Mouse (Mus musculus) kidney, embryonic 15.5 days (tissue): Measurements from ENCODE around the gene Arl15. TPM values are rescaled to one million over a fixed set of nuclear protein-coding genes. Genes with fewer than 3 reads are reported as not detected.
"Not testable (repeated sequence)": the region's sequence is repeated elsewhere in the genome, so short reads cannot be mapped to it uniquely, and the experiment has no call there.

Experiments used
- ATAC-seq: fragments of 200-750 bp; cut with Nextera tagmentation; replicated peaks from 2 replicates; pipeline ENCODE4 v1.8.0; 2017; ENCODE audit warnings: moderate TSS enrichment; ENCODE audit not compliant: low FRiP score
- H3K27ac ChIP-seq: fragments of 300-500 bp; sonication (generic); 2 replicates; pipeline ENCODE4 v1.5.1; 2015; ENCODE audit warnings: mild to moderate bottlenecking, inconsistent platforms
- H3K27me3 ChIP-seq: fragments of 300-500 bp; sonication (generic); 2 replicates; pipeline ENCODE4 v1.6.1; 2015; ENCODE audit warnings: inconsistent platforms
- H3K36me3 ChIP-seq: fragments of 300-500 bp; sonication (generic); 2 replicates; pipeline ENCODE4 v1.6.1; 2015; ENCODE audit warnings: inconsistent platforms
- H3K4me1 ChIP-seq: fragments of 300-500 bp; sonication (generic); 2 replicates; pipeline ENCODE4 v1.6.1; 2015; ENCODE audit warnings: inconsistent platforms
- H3K4me2 ChIP-seq: fragments of 300-500 bp; sonication (generic); 2 replicates; pipeline ENCODE4 v1.6.1; 2015; ENCODE audit warnings: moderate library complexity, mild to moderate bottlenecking, inconsistent platforms
- H3K4me3 ChIP-seq: fragments of 300-500 bp; sonication (generic); replicated peaks from 2 replicates; pipeline ENCODE4 v1.5.1; 2015; ENCODE audit warnings: mild to moderate bottlenecking, inconsistent platforms
- H3K9ac ChIP-seq: fragments of 300-500 bp; sonication (generic); 2 replicates; pipeline ENCODE4 v1.6.1; 2015; ENCODE audit warnings: mild to moderate bottlenecking, inconsistent platforms
- H3K9me3 ChIP-seq: fragments of 300-500 bp; sonication (generic); replicated peaks from 2 replicates; pipeline ENCODE4 v1.6.1; 2016; ENCODE audit warnings: inconsistent platforms
- WGBS: fragments of 180-500 bp; shearing (Covaris S2); methylation state at CpG from one replicate; pipeline ENCODE4 v1.1.7; 2015; ENCODE audit warnings: mixed read lengths; 5-methylcytosine and 5-hydroxymethylcytosine counted together
- polyA plus RNA-seq: library from polyadenylated mRNA; unstranded; fragments of >200 nt; fragmentation: Nextera tagmentation; extraction: Ambion mirVana; gene quantifications from 2 replicates; pipeline ENCODE4 v1.2.1, GENCODE M21; 2015

Gene Arl15
- polyA plus RNA-seq, 1 experiment from 2014 or later: 14.1 TPM

DNA sequence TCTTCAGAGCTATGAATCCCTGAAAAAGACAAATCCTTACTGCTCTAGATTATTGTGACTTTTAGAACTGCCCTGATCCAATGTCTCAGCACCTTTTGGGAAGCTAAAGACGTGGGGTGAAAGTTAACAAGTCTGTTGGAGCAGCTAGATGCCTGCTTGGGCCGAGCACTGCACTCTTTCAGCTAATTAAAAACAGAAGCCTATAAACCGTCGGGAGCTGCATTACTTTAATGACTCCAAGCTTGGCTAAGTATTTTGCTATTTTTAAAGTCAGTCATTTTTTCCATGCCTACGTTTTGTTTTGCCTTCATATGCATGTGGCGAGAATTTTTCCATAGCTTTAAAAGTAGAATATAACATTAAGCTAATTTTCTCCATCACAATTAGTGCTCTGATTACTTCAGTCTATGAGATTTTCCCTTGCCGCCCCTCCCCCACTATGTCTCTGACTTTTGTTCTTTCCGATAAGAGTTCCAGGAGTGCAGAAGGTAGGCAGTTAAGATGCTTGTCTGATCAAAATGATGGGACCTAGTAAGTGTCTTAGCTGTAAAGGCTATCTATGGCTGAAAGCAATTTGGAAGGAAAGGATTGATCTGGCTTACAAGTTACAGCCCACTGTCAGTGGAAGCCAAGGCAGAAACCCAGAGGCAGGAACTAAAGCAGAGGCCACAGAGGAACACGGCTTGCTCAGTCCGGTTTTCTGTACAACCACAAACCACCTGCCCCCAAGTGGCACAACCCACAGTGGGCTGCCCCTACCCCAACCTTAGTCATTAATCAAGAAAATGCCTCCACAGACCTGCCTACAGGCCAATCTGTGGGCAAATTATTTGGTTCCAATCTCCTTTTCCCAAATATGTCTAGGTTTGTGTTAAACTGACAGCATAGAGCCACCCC is 18.8 kb upstream of the Arl15 start:
- Histone ChIP-seq H3K27ac (no peak overlapping the region), H3K36me3 (no peaks in the 10 kb centered on the region), H3K4me2 (no peak overlapping the region), H3K9me3 (no peaks in the 10 kb centered on the region), H3K4me1 (no peaks in the 10 kb centered on the region), H3K27me3 (no peaks in the 10 kb centered on the region), H3K9ac (no peak overlapping the region), H3K4me3 (no peak overlapping the region)
- no peak for ATAC-seq
- WGBS: 69% methylated on average over 10 of the region's 10 CpGs

- no peak overlapping the region for H3K4me2 ChIP-seq
- no peak overlapping the region for H3K27ac ChIP-seq
- no peaks in the 10 kb centered on the region for H3K9me3 ChIP-seq
- H3K27me3 ChIP-seq: no peaks in the 10 kb centered on the region
- H3K4me3 ChIP-seq: no peak overlapping the region
- ATAC-seq: no peak
- WGBS: 77% methylated on average over 5 of the region's 5 CpGs
- H3K9ac ChIP-seq: no peak overlapping the region
- no peaks in the 10 kb centered on the region for H3K4me1 ChIP-seq
- no peaks in the 10 kb centered on the region for H3K36me3 ChIP-seq
Observed at GRCm38 (mm10) chr13:113785803-113786202, 8.5 kb upstream of the Arl15 start.

DNA sequence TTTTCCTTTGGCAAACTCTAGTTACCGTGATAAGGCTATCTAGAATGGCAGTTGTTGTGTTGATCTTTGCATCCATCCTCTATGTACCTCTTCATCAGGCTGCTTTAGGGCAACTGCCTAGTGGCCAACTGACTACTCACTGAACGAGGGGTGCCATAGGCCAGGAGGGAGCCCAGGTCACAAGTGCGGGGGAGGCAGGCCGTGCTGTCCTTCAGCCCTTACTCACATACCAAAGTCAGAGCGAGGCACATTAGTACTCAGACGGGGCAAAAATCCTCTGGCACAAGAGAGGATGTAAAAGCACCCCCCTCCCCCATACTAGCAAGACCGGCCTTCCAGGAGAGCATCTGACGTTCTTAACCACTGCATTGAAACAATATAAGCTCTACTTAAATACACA is 7.2 kb upstream of the Arl15 start:
- ATAC-seq: no peak
- no peaks in the 10 kb centered on the region for H3K36me3 ChIP-seq

GRCm38 (mm10) chr13:113790016-113790415 is 4.3 kb upstream of the Arl15 start:
- 78% methylated on average over 3 of the region's 3 CpGs for WGBS

More for the DNA sequence above, 7.2 kb upstream of the Arl15 start:
- no peak overlapping the region for H3K9ac ChIP-seq
- 68% methylated on average over 8 of the region's 8 CpGs for WGBS
- H3K4me3 ChIP-seq: no peak overlapping the region
- H3K4me1 ChIP-seq: no peaks in the 10 kb centered on the region
- H3K27me3 ChIP-seq: no peaks in the 10 kb centered on the region
- no peak overlapping the region for H3K4me2 ChIP-seq
- H3K9me3 ChIP-seq: no peaks in the 10 kb centered on the region
- H3K27ac ChIP-seq: no peak overlapping the region

GRCm38 (mm10) chr13:113793637-113794036 is 668 bp upstream of the Arl15 start:
- H3K9ac ChIP-seq: peak overlapping the region; percentile 75
- H3K27ac ChIP-seq: peak overlapping the region; percentile 95
- H3K9me3 ChIP-seq: no peaks in the 10 kb centered on the region
- peak overlapping the region; percentile 73 for H3K4me2 ChIP-seq
- H3K27me3 ChIP-seq: no peaks in the 10 kb centered on the region
- no peak for ATAC-seq
- peak overlapping the region; percentile 88 for H3K4me3 ChIP-seq
- no peaks in the 10 kb centered on the region for H3K36me3 ChIP-seq
- 74% methylated on average over 9 of the region's 9 CpGs for WGBS
- peaks cover 23% of the 10 kb centered on the region for H3K4me1 ChIP-seq

More at GRCm38 (mm10) chr13:113790016-113790415, 4.3 kb upstream of the Arl15 start:
- not testable (repeated sequence) for H3K9me3 ChIP-seq, H3K4me2 ChIP-seq, H3K4me3 ChIP-seq, H3K36me3 ChIP-seq, H3K27ac ChIP-seq, H3K9ac ChIP-seq, H3K4me1 ChIP-seq, H3K27me3 ChIP-seq, ATAC-seq

- Histone ChIP-seq H3K36me3 (no peaks in the 10 kb centered on the region), H3K9ac (peak overlapping the region; percentile 93), H3K4me2 (peak overlapping the region; percentile 73), H3K27ac (peak overlapping the region; percentile 95), H3K9me3 (no peaks in the 10 kb centered on the region), H3K4me1 (peaks cover 23% of the 10 kb centered on the region), H3K4me3 (peak overlapping the region; percentile 88), H3K27me3 (no peaks in the 10 kb centered on the region)
- ATAC-seq: peak; percentile 53
- under 1% methylated on average over 51 of the region's 52 CpGs for WGBS
Observed at GRCm38 (mm10) chr13:113794705-113795655, 675 bp downstream of the Arl15 start.

- Histone ChIP-seq H3K9me3 (no peaks in the 10 kb centered on the region), H3K4me1 (peaks cover 36% of the 10 kb centered on the region), H3K4me2 (no peak overlapping the region), H3K9ac (no peak overlapping the region), H3K36me3 (no peaks in the 10 kb centered on the region), H3K27me3 (no peaks in the 10 kb centered on the region), H3K27ac (no peak overlapping the region), H3K4me3 (no peak overlapping the region)
- ATAC-seq: no peak
- WGBS: 82% methylated on average over 6 of the region's 6 CpGs
Observed at GRCm38 (mm10) chr13:113797378-113797777, 3.1 kb downstream of the Arl15 start.

GRCm38 (mm10) chr13:113799361-113799760 is 5.1 kb downstream of the Arl15 start:
- H3K36me3 ChIP-seq: no peaks in the 10 kb centered on the region
- no peaks in the 10 kb centered on the region for H3K9me3 ChIP-seq
- WGBS: 84% methylated on average over 4 of the region's 4 CpGs

GRCm38 (mm10) chr13:113800246-113800645 is 5.9 kb downstream of the Arl15 start:
- Histone ChIP-seq H3K27ac (no peak overlapping the region), H3K36me3 (no peaks in the 10 kb centered on the region), H3K27me3 (no peaks in the 10 kb centered on the region), H3K4me2 (no peak overlapping the region), H3K9ac (no peak overlapping the region), H3K9me3 (no peaks in the 10 kb centered on the region), H3K4me3 (no peak overlapping the region), H3K4me1 (peaks cover 33% of the 10 kb centered on the region)
- WGBS: 91% methylated on average over 4 of the region's 4 CpGs
- no peak for ATAC-seq

More at GRCm38 (mm10) chr13:113799361-113799760, 5.1 kb downstream of the Arl15 start:
- Histone ChIP-seq H3K27ac (no peak overlapping the region), H3K4me1 (peaks cover 36% of the 10 kb centered on the region), H3K4me3 (no peak overlapping the region), H3K4me2 (no peak overlapping the region), H3K27me3 (no peaks in the 10 kb centered on the region), H3K9ac (no peak overlapping the region)
- ATAC-seq: no peak

- H3K4me2 ChIP-seq: no peak overlapping the region
- H3K9me3 ChIP-seq: no peaks in the 10 kb centered on the region
- H3K4me3 ChIP-seq: no peak overlapping the region
- no peaks in the 10 kb centered on the region for H3K36me3 ChIP-seq
- 85% methylated on average over 9 of the region's 9 CpGs for WGBS
- H3K9ac ChIP-seq: no peak overlapping the region
- ATAC-seq: no peak
- H3K27ac ChIP-seq: no peak overlapping the region
- no peaks in the 10 kb centered on the region for H3K27me3 ChIP-seq
- peaks cover 12% of the 10 kb centered on the region for H3K4me1 ChIP-seq
Observed at GRCm38 (mm10) chr13:113802571-113802970, 8.3 kb downstream of the Arl15 start.

- no peak for ATAC-seq
- H3K27ac ChIP-seq: 0 out of 2 replicates have a peak overlapping the region, but pooled peaks have one; percentile 84
- no peak overlapping the region for H3K4me2 ChIP-seq
- H3K36me3 ChIP-seq: no peaks in the 10 kb centered on the region
- H3K4me1 ChIP-seq: peaks cover 50% of the 10 kb centered on the region
- no peaks in the 10 kb centered on the region for H3K27me3 ChIP-seq
- no peak overlapping the region for H3K9ac ChIP-seq
- H3K9me3 ChIP-seq: no peaks in the 10 kb centered on the region
- H3K4me3 ChIP-seq: no peak overlapping the region
- WGBS: 98% methylated on average over 2 of the region's 2 CpGs
Observed at GRCm38 (mm10) chr13:113811141-113811540, 16.8 kb downstream of the Arl15 start.
